Mouse (Mus musculus) CH12.LX (cell line): Measurements from ENCODE around the gene Fam13a.

Source experiments
- CTCF ChIP-seq, 2 experiments: IDR thresholded peaks in 1 of 2; conservative IDR thresholded peaks in 1 of 2; 2 replicates each; pipeline ENCODE4 v1.5.1; 2011 to 2012; ENCODE audit warnings: low read depth in 2 of 2, low read length in 2 of 2, improper control_type of control experiment in 1 of 2, inconsistent platforms in 1 of 2, mild to moderate bottlenecking in 1 of 2, moderate library complexity in 1 of 2
- MXI1 ChIP-seq: IDR thresholded peaks from 2 replicates; pipeline ENCODE4 v1.6.1; 2011; ENCODE audit warnings: mild to moderate bottlenecking, low read depth, low read length, improper control_type of control experiment

DNA sequence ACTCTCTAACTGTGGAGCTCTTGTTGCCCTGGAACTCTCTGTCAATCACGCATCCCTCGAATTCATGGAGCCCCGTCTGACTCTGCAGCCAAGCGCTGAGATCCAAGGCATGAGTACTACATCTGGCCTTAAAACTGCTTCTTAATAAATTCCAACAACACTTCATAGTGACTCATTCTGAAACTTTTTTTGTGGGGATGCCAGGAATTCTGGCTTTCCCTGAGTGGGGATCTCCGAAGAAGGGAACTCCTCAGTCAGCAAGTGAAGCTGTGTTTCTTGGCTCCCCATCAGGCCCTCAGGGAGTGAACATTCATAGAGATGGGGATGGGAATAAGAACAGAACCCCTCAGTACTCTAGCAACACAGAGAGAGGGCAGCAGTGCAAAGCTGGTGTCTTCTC is 43.8 kb upstream of the Fam13a start:
- TF ChIP-seq MXI1 (no peak), CTCF (conservative IDR thresholded peaks at IDR 0.05 in 1 of 2, IDR thresholded peaks at IDR 0.05 in 1 of 2; ENCODE audit: low read depth in 2 of 2, low read length in 2 of 2) (no peak)
